Mouse (Mus musculus) neural tube, embryonic 15.5 days (tissue): ENCODE results near the gene Prrt1. TPM values are rescaled to one million over a fixed set of nuclear protein-coding genes. Genes with fewer than 3 reads are reported as not detected.

Experiments used
- ATAC-seq: fragments of 200-750 bp; cut with Nextera tagmentation; 2 replicates; pipeline ENCODE4 v1.8.0; 2017; ENCODE audit warnings: mild to moderate bottlenecking, moderate TSS enrichment, moderate library complexity; ENCODE audit not compliant: low FRiP score
- H3K27ac ChIP-seq: fragments of 300-500 bp; sonication (generic); replicated peaks from 2 replicates; pipeline ENCODE4 v1.5.1; 2015; ENCODE audit warnings: mild to moderate bottlenecking, inconsistent platforms
- H3K27me3 ChIP-seq: fragments of 300-500 bp; sonication (generic); replicated peaks from 2 replicates; pipeline ENCODE4 v1.6.1; 2015; ENCODE audit warnings: inconsistent platforms
- H3K36me3 ChIP-seq: fragments of 300-500 bp; sonication (generic); 2 replicates; pipeline ENCODE4 v1.6.1; 2015; ENCODE audit warnings: inconsistent platforms
- H3K4me1 ChIP-seq: fragments of 300-500 bp; sonication (generic); 2 replicates; pipeline ENCODE4 v1.6.1; 2015; ENCODE audit warnings: inconsistent platforms
- H3K4me2 ChIP-seq: fragments of 300-500 bp; sonication (generic); 2 replicates; pipeline ENCODE4 v1.6.1; 2015; ENCODE audit warnings: inconsistent platforms, mild to moderate bottlenecking, moderate library complexity
- H3K4me3 ChIP-seq: fragments of 300-500 bp; sonication (generic); replicated peaks from 2 replicates; pipeline ENCODE4 v1.5.1; 2015; ENCODE audit warnings: mild to moderate bottlenecking, inconsistent platforms
- H3K9ac ChIP-seq: fragments of 300-500 bp; sonication (generic); replicated peaks from 2 replicates; pipeline ENCODE4 v1.6.1; 2015; ENCODE audit warnings: mild to moderate bottlenecking, inconsistent platforms
- H3K9me3 ChIP-seq: fragments of 300-500 bp; sonication (generic); replicated peaks from 2 replicates; pipeline ENCODE4 v1.6.1; 2016; ENCODE audit warnings: inconsistent platforms
- WGBS: fragments of 180-500 bp; shearing (Covaris S2); methylation state at CpG from one replicate; pipeline ENCODE4 v1.1.7; 2015; ENCODE audit warnings: mixed read lengths; 5-methylcytosine and 5-hydroxymethylcytosine counted together
- polyA plus RNA-seq: library from polyadenylated mRNA; unstranded; fragments of >200 nt; fragmentation: Nextera tagmentation; extraction: Ambion mirVana; gene quantifications from 2 replicates; pipeline ENCODE4 v1.2.1, GENCODE M21; 2015

The Prrt1 gene
- polyA plus RNA-seq, 1 experiment from 2014 or later: 6.3 TPM

DNA sequence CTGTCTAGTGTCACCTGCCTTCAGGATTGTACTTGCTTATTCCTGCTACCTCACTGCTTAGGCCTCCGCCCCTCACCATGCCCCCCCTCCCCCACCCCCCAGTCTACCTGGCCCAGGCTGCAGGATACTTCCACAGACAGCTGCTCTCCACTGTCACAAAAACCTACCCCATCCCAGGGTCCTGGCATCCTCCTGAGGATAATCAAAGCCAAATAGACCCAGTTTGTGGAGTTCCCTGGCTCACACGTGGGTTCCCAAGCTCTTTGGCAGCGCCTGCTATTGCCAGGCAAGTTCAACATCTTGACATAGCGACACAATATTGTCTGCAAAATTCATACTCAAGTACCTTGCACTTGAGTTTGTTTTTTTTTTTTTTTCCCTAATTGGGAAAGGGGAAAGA lies 51.3 kb downstream of the Prrt1 start:
- H3K9me3 ChIP-seq: no peaks in the 10 kb centered on the region
- H3K9ac ChIP-seq: no peak overlapping the region
- 88% methylated on average over 4 of the region's 4 CpGs for WGBS
- peaks cover 24% of the 10 kb centered on the region; the same call in 1 of the 2 replicates for H3K27me3 ChIP-seq
- no peak for ATAC-seq
- no peaks in the 10 kb centered on the region for H3K36me3 ChIP-seq
- H3K4me3 ChIP-seq: no peak overlapping the region
- no peak overlapping the region for H3K27ac ChIP-seq
- H3K4me2 ChIP-seq: no peak overlapping the region
- H3K4me1 ChIP-seq: peaks cover 10% of the 10 kb centered on the region; the same call in 1 of the 2 replicates

- Histone ChIP-seq H3K9me3 (no peaks in the 10 kb centered on the region), H3K4me3 (no peak overlapping the region), H3K36me3 (no peaks in the 10 kb centered on the region), H3K27me3 (peaks cover 20% of the 10 kb centered on the region; the same call in 1 of the 2 replicates), H3K9ac (no peak overlapping the region), H3K27ac (no peak overlapping the region), H3K4me1 (peaks cover 10% of the 10 kb centered on the region; the same call in 1 of the 2 replicates), H3K4me2 (no peak overlapping the region)
- ATAC-seq: no peak
- WGBS: 82% methylated on average over 17 of the region's 17 CpGs
Measured at GRCm38 (mm10) chr17:34681132-34681571, 51.8 kb downstream of the Prrt1 start.

DNA sequence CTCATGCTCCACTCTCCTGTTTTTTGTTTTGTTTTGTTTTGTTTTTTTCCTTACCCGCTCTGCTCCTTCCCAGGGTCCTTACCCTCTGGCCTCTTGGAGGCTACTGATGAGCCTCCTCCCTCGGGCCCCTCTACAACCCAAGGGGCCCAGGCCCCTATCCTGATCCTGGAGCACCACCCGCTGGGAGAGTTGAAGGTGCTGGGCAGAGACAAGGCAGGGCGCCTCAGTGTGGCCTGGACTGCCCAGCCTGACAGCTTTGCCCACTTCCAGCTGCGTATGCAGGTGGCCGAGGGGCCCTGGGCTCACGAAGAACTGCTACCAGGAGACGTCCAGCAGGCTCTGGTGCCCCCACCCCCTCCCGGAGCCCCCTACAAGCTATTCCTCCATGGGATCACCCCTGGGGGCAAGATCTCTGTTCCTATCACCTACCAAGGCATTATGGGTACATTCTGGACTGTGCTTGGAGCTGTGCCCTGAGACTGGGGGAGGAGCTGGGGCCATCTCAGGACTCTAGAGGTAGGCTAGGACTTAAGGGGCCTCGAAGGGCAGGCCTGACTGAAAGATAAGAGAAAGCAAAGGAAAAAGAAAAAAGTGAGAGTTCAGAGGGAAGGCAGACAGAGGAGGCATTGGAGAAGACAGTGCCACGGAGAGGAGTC lies 52.7 kb downstream of the Prrt1 start:
- H3K9me3 ChIP-seq: no peaks in the 10 kb centered on the region
- WGBS: 78% methylated on average over 11 of the region's 11 CpGs
- no peak overlapping the region for H3K9ac ChIP-seq
- no peak overlapping the region for H3K4me2 ChIP-seq
- peaks cover 10% of the 10 kb centered on the region; the same call in 1 of the 2 replicates for H3K4me1 ChIP-seq
- no peaks in the 10 kb centered on the region for H3K36me3 ChIP-seq
- ATAC-seq: no peak
- no peak overlapping the region for H3K4me3 ChIP-seq
- no peak overlapping the region for H3K27ac ChIP-seq
- peaks cover 12% of the 10 kb centered on the region; the same call in 1 of the 2 replicates for H3K27me3 ChIP-seq

Other genes starting within 250 kb of the Prrt1 start
- 5.1 and 5.5 TPM in 2 replicates for gene BC051142, start 230.7 kb upstream of the Prrt1 start, polyA plus RNA-seq
- gene Btnl4, start 152.2 kb upstream of the Prrt1 start, polyA plus RNA-seq: 0.74 TPM in 1 of 2 replicates, not detected in the other
- gene Btnl6, start 112.2 kb upstream of the Prrt1 start, polyA plus RNA-seq: not detected in 2 replicates
- gene Notch4, start 65.3 kb upstream of the Prrt1 start, polyA plus RNA-seq: 8.0 and 8.5 TPM in 2 replicates
- gene Gpsm3, start 39.7 kb upstream of the Prrt1 start, polyA plus RNA-seq: 3.8 and 14.5 TPM in 2 replicates
- gene Pbx2, start 38.3 kb upstream of the Prrt1 start, polyA plus RNA-seq: 8.2 and 10.3 TPM in 2 replicates
- gene Ager, start 31.7 kb upstream of the Prrt1 start, polyA plus RNA-seq: 1.0 and 1.4 TPM in 2 replicates
- gene Rnf5, start 25.8 kb upstream of the Prrt1 start, polyA plus RNA-seq: 256 and 280 TPM in 2 replicates
- 109 and 133 TPM in 2 replicates for gene Agpat1, start 25.3 kb upstream of the Prrt1 start, polyA plus RNA-seq
- gene Egfl8, start 13.6 kb upstream of the Prrt1 start, polyA plus RNA-seq: 12.3 and 14.9 TPM in 2 replicates
- gene Ppt2, start 1.0 kb upstream of the Prrt1 start, polyA plus RNA-seq: 20.1 and 21.3 TPM in 2 replicates
- gene Fkbpl, start 15.2 kb downstream of the Prrt1 start, polyA plus RNA-seq: 14.9 and 15.8 TPM in 2 replicates
- gene Atf6b, start 17.6 kb downstream of the Prrt1 start, polyA plus RNA-seq: 109 and 112 TPM in 2 replicates
- 0.50 and 0.64 TPM in 2 replicates for gene Tnxb, start 41.0 kb downstream of the Prrt1 start, polyA plus RNA-seq
- 0.14 and 0.27 TPM in 2 replicates for gene C4b, start 114.3 kb downstream of the Prrt1 start, polyA plus RNA-seq
- not detected in 2 replicates for gene Cyp21a1, start 175.0 kb downstream of the Prrt1 start, polyA plus RNA-seq
- gene Stk19, start 207.4 kb downstream of the Prrt1 start, polyA plus RNA-seq: 40.0 and 41.6 TPM in 2 replicates
- 58.9 and 64.8 TPM in 2 replicates for gene Dxo, start 207.5 kb downstream of the Prrt1 start, polyA plus RNA-seq
- 56.6 and 57.4 TPM in 2 replicates for gene Skiv2l, start 220.7 kb downstream of the Prrt1 start, polyA plus RNA-seq
- gene Nelfe, start 220.9 kb downstream of the Prrt1 start, polyA plus RNA-seq: 77.4 and 77.8 TPM in 2 replicates
- gene Cfb, start 233.0 kb downstream of the Prrt1 start, polyA plus RNA-seq: 2.4 and 5.9 TPM in 2 replicates
- gene Zbtb12, start 249.9 kb downstream of the Prrt1 start, polyA plus RNA-seq: 9.6 and 10.6 TPM in 2 replicates